Mouse (Mus musculus): ENCODE data around the gene Fam49a. TPM values are rescaled to one million over a fixed set of nuclear protein-coding genes. Genes with fewer than 3 reads are reported as not detected.

Fam49a gene
- polyA plus RNA-seq, 1 experiment = not detected

- TF ChIP-seq CEBPB (IDR thresholded peaks at IDR 0.05; ENCODE audit: low read depth) (no peak), CTCF (IDR thresholded peaks at IDR 0.05; ENCODE audit: control insufficient read depth, insufficient read depth, insufficient read length) (no peak), MAX (IDR thresholded peaks at IDR 0.05) (no peak), USF1 (IDR thresholded peaks at IDR 0.05; ENCODE audit: low read depth) (no peak), MYOG (IDR thresholded peaks at IDR 0.05; ENCODE audit: control insufficient read depth, extremely low read depth, insufficient read length) (no peak), FOSL1 (IDR thresholded peaks at IDR 0.05; ENCODE audit: insufficient read depth, low read length, poor library complexity, severe bottlenecking) (no peak), MYOD1 (IDR thresholded peaks at IDR 0.05; ENCODE audit: control insufficient read depth, insufficient read length, low read depth) (no peak)
- no peaks in the 10 kb centered on the region for H3K27me3 ChIP-seq (ENCODE audit: control insufficient read depth, insufficient read depth, insufficient read length)
- H3K79me3 ChIP-seq (ENCODE audit: low read depth) = no peaks in the 10 kb centered on the region
- H3K36me3 ChIP-seq (ENCODE audit: control insufficient read depth, insufficient read depth) = no peaks in the 10 kb centered on the region
- H3ac ChIP-seq (ENCODE audit: control insufficient read depth, insufficient read length, low read depth) = no peak overlapping the region
- H3K79me2 ChIP-seq (ENCODE audit: control insufficient read depth, insufficient read depth) = no peaks in the 10 kb centered on the region
- H3K4me3 ChIP-seq (ENCODE audit: insufficient read depth, poor library complexity, severe bottlenecking) = no peak overlapping the region
Observed at GRCm38 (mm10) chr12:12364201-12364600, 102.3 kb downstream of the Fam49a start.

- no peak overlapping the region for H3K4me3 ChIP-seq (ENCODE audit: insufficient read depth, poor library complexity, severe bottlenecking)
- no peaks in the 10 kb centered on the region for H3K27me3 ChIP-seq (ENCODE audit: control insufficient read depth, insufficient read depth, insufficient read length)
- H3K79me2 ChIP-seq (ENCODE audit: control insufficient read depth, insufficient read depth) = no peaks in the 10 kb centered on the region
- TF ChIP-seq FOSL1 (IDR thresholded peaks at IDR 0.05; ENCODE audit: insufficient read depth, low read length, poor library complexity, severe bottlenecking) (no peak), MAX (IDR thresholded peaks at IDR 0.05) (no peak), USF1 (IDR thresholded peaks at IDR 0.05; ENCODE audit: low read depth) (no peak), MYOG (IDR thresholded peaks at IDR 0.05; ENCODE audit: control insufficient read depth, extremely low read depth, insufficient read length) (no peak), CEBPB (IDR thresholded peaks at IDR 0.05; ENCODE audit: low read depth) (no peak), MYOD1 (IDR thresholded peaks at IDR 0.05; ENCODE audit: control insufficient read depth, insufficient read length, low read depth) (no peak)
- H3K36me3 ChIP-seq (ENCODE audit: control insufficient read depth, insufficient read depth) = no peaks in the 10 kb centered on the region
- H3K79me3 ChIP-seq (ENCODE audit: low read depth) = no peaks in the 10 kb centered on the region
- H3ac ChIP-seq (ENCODE audit: control insufficient read depth, insufficient read length, low read depth) = no peak overlapping the region
Observed at GRCm38 (mm10) chr12:12367423-12367822, 105.5 kb downstream of the Fam49a start.

GRCm38 (mm10) chr12:12373111-12373862, 111.3 kb downstream of the Fam49a start:
- Histone ChIP-seq H3K36me3 (ENCODE audit: control insufficient read depth, insufficient read depth) (no peaks in the 10 kb centered on the region), H3K79me3 (ENCODE audit: low read depth) (no peaks in the 10 kb centered on the region), H3ac (ENCODE audit: control insufficient read depth, insufficient read length, low read depth) (no peak overlapping the region), H3K4me3 (ENCODE audit: insufficient read depth, poor library complexity, severe bottlenecking) (no peak overlapping the region), H3K27me3 (ENCODE audit: control insufficient read depth, insufficient read depth, insufficient read length) (no peaks in the 10 kb centered on the region), H3K79me2 (ENCODE audit: control insufficient read depth, insufficient read depth) (no peaks in the 10 kb centered on the region)
- TF ChIP-seq CEBPB (IDR thresholded peaks at IDR 0.05; ENCODE audit: low read depth) (no peak), FOSL1 (IDR thresholded peaks at IDR 0.05; ENCODE audit: insufficient read depth, low read length, poor library complexity, severe bottlenecking) (no peak), MYOG (IDR thresholded peaks at IDR 0.05; ENCODE audit: control insufficient read depth, extremely low read depth, insufficient read length) (no peak), CTCF (IDR thresholded peaks at IDR 0.05; ENCODE audit: control insufficient read depth, insufficient read depth, insufficient read length) (no peak), MYOD1 (IDR thresholded peaks at IDR 0.05; ENCODE audit: control insufficient read depth, insufficient read length, low read depth) (no peak), USF1 (IDR thresholded peaks at IDR 0.05; ENCODE audit: low read depth) (no peak), MAX (IDR thresholded peaks at IDR 0.05) (no peak)

GRCm38 (mm10) chr12:12379056-12379455, 117.1 kb downstream of the Fam49a start:
- H3ac ChIP-seq (ENCODE audit: control insufficient read depth, insufficient read length, low read depth) = no peak overlapping the region
- no peaks in the 10 kb centered on the region for H3K36me3 ChIP-seq (ENCODE audit: control insufficient read depth, insufficient read depth)
- no peak for TF ChIP-seq CTCF (IDR thresholded peaks at IDR 0.05; ENCODE audit: control insufficient read depth, insufficient read depth, insufficient read length)
- no peak for TF ChIP-seq MAX (IDR thresholded peaks at IDR 0.05)
- TF ChIP-seq FOSL1 (IDR thresholded peaks at IDR 0.05; ENCODE audit: insufficient read depth, low read length, poor library complexity, severe bottlenecking) = no peak
- TF ChIP-seq MYOD1 (IDR thresholded peaks at IDR 0.05; ENCODE audit: control insufficient read depth, insufficient read length, low read depth) = no peak
- no peak for TF ChIP-seq USF1 (IDR thresholded peaks at IDR 0.05; ENCODE audit: low read depth)
- no peak for TF ChIP-seq MYOG (IDR thresholded peaks at IDR 0.05; ENCODE audit: control insufficient read depth, extremely low read depth, insufficient read length)
- no peak for TF ChIP-seq CEBPB (IDR thresholded peaks at IDR 0.05; ENCODE audit: low read depth)
- no peak overlapping the region for H3K4me3 ChIP-seq (ENCODE audit: insufficient read depth, poor library complexity, severe bottlenecking)
- no peaks in the 10 kb centered on the region for H3K79me2 ChIP-seq (ENCODE audit: control insufficient read depth, insufficient read depth)
- H3K27me3 ChIP-seq (ENCODE audit: control insufficient read depth, insufficient read depth, insufficient read length) = no peaks in the 10 kb centered on the region
- H3K79me3 ChIP-seq (ENCODE audit: low read depth) = no peaks in the 10 kb centered on the region

GRCm38 (mm10) chr12:12389271-12389670, 127.3 kb downstream of the Fam49a start:
- TF ChIP-seq FOSL1 (IDR thresholded peaks at IDR 0.05; ENCODE audit: insufficient read depth, low read length, poor library complexity, severe bottlenecking) (no peak), CTCF (IDR thresholded peaks at IDR 0.05; ENCODE audit: control insufficient read depth, insufficient read depth, insufficient read length) (no peak), MYOG (IDR thresholded peaks at IDR 0.05; ENCODE audit: control insufficient read depth, extremely low read depth, insufficient read length) (no peak), MAX (IDR thresholded peaks at IDR 0.05) (no peak), MYOD1 (IDR thresholded peaks at IDR 0.05; ENCODE audit: control insufficient read depth, insufficient read length, low read depth) (no peak)
- Histone ChIP-seq H3K36me3 (ENCODE audit: control insufficient read depth, insufficient read depth) (no peaks in the 10 kb centered on the region), H3ac (ENCODE audit: control insufficient read depth, insufficient read length, low read depth) (no peak overlapping the region), H3K27me3 (ENCODE audit: control insufficient read depth, insufficient read depth, insufficient read length) (no peaks in the 10 kb centered on the region), H3K79me2 (ENCODE audit: control insufficient read depth, insufficient read depth) (no peaks in the 10 kb centered on the region), H3K79me3 (ENCODE audit: low read depth) (no peaks in the 10 kb centered on the region), H3K4me3 (ENCODE audit: insufficient read depth, poor library complexity, severe bottlenecking) (no peak overlapping the region)

Measured in C2C12 (cell line).